Mouse (Mus musculus) left cerebral cortex, adult 2 months (tissue): ENCODE measurements around the gene Ppp1cc. TPM values are rescaled to one million over a fixed set of nuclear protein-coding genes. Genes with fewer than 3 reads are reported as not detected.

Source experiments
- DNase-seq, 2 experiments: peaks; one replicate each; pipeline ENCODE4 v3.0.0; 2021 to 2022; ENCODE audit warnings: low spot score in 2 of 2, mixed read lengths in 1 of 2; ENCODE audit errors: extremely low spot score in 1 of 2
- H3K27ac ChIP-seq: fragments of 200-600 bp; 2 replicates; pipeline ENCODE4 v1.8.1; 2022
- H3K4me3 ChIP-seq: fragments of 200-600 bp; 2 replicates; pipeline ENCODE4 v1.8.1; 2022
- CTCF ChIP-seq: fragments of 200-600 bp; IDR thresholded peaks from 2 replicates; pipeline ENCODE4 v1.8.1; 2022; ENCODE audit warnings: antibody characterized with exemption, mild to moderate bottlenecking, moderate library complexity
- intact Hi-C: fragments of 180-260 bp; cut with DNase I; formaldehyde crosslinking; loops from one replicate; pipeline ENCODE4 v1.15.1; 2025
- total RNA-seq, 2 experiments: library from RNA; stranded (reverse); gene quantifications; 2 replicates each; pipeline ENCODE4 v1.2.3; 2021

Ppp1cc gene
- total RNA-seq, 2 experiments from 2014 or later, result 176 to 195 TPM

- no peak for TF ChIP-seq CTCF
- H3K27ac ChIP-seq, result no peak overlapping the region
- intact Hi-C loops, result no loop called here
- no peak for DNase-seq
- H3K4me3 ChIP-seq, result no peak overlapping the region
Observed at GRCm38 (mm10) chr5:122155613-122156012, 2.5 kb upstream of the Ppp1cc start.

DNA sequence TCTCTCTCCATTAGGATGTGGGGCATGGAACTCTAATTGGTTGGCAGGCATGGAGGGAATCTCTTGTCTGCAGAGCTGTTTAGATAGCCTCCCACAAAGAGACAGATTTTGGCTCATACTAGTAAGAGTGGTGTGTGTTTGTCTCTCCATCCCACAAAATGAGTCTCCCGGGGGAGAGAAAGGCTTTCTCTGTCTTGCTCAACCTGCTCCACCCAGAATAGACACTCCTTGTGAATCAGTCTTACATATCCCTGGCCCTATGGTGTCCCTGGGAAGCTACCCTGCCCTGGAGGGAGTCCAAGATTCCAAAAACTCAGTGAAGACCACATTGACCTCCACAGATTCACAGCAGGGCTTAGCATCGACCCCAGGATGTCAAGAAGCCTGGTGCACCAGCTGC, 1.6 kb upstream of the Ppp1cc start:
- Histone ChIP-seq H3K4me3 (no peak overlapping the region), H3K27ac (no peak overlapping the region)
- no peak for DNase-seq
- intact Hi-C loops, result no loop called here
- TF ChIP-seq CTCF, result no peak

GRCm38 (mm10) chr5:122158557-122159515, 758 bp downstream of the Ppp1cc start:
- peak overlapping the region; percentile 98 for H3K27ac ChIP-seq
- intact Hi-C loops, result no loop called here
- no peak for DNase-seq
- no peak for TF ChIP-seq CTCF
- peak overlapping the region; percentile 99 for H3K4me3 ChIP-seq

GRCm38 (mm10) chr5:122163194-122163593, 5.1 kb downstream of the Ppp1cc start:
- Histone ChIP-seq H3K4me3 (peak overlapping the region; percentile 11; the same call in 1 of the 2 replicates), H3K27ac (peak overlapping the region; percentile 57; the same call in 1 of the 2 replicates)
- intact Hi-C loops, result no loop called here
- TF ChIP-seq CTCF, result no peak
- DNase-seq, result no peak

- Histone ChIP-seq H3K4me3 (no peak overlapping the region; the same call in 1 of the 2 replicates), H3K27ac (peak overlapping the region; percentile 57)
- no peak; the same call in none of the 2 replicates for TF ChIP-seq CTCF
- intact Hi-C loops, result no loop called here
- no peak for DNase-seq
Observed at GRCm38 (mm10) chr5:122164011-122164410, 5.9 kb downstream of the Ppp1cc start.

DNA sequence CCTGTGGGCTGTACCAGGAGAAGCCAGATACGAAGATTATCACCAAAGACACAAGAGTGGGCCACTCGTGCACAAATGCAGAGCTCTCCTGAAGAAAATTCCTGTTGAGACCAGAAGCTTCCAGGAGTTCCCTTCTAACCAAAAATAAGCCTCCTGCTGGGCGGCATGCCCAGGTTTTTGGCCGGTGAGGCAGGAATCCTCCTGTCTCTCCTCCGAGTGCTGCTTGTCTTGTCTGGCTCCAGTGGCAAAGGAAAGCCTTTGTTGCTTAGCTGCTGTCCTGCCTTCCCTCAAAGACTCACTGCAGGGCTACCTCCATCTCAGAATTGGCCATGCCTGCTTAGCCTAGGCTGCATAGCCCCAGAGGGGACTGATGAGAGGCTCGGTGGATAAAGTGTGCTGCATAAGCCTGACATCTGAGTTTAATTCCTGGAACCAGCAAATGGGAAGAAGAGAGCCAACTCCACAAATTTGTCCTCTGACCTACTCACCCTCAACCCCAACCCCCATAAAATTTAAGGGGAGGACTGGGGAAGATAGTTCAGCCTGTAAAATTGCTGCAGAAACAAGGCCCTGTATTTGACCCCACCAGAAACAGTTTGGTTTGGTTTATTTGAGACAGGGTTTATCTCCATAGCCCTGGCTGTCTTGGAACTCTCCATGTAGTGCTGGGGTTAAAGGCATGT, 7.3 kb downstream of the Ppp1cc start:
- TF ChIP-seq CTCF, result no peak; the same call in 1 of the 2 replicates
- intact Hi-C loops, result loop anchor here (5.0 kb wide), 1 partner anchor 72 kb away; no protein-coding TSS in a partner anchor
- Histone ChIP-seq H3K4me3 (no peak overlapping the region), H3K27ac (peak overlapping the region; percentile 57)
- DNase-seq, result peak in 1 of 2 experiments; percentile 58

DNA sequence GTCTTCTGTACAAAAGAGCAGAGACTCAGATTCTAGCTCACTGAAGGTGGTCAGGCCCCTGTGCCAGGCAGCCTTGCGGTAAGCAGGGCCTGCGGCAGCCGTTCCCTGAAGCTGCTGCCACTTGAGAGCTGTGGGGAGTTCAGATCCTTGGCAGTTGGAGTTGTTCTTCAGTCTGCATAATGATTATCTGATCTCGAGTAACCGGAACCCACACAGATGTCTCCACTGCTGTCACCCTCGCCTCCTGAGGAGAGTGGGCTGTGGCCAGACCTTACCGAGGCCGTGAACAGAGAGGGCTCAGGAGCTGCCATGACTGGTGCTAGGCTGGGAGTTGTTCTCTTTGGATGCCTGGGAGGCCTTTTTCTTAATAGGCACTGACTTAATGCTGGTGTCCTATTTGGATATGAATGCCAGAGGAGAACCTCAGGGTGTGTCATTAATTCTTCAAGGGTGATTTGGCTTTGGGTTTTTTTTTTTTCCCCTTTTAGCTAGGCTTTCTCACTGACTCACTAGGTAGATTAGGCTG, 8.6 kb downstream of the Ppp1cc start:
- no peak for TF ChIP-seq CTCF
- peak overlapping the region; percentile 47 for H3K27ac ChIP-seq
- no peak overlapping the region for H3K4me3 ChIP-seq
- intact Hi-C loops, result loop anchor here (5.0 kb wide), 1 partner anchor 71 kb away; no protein-coding TSS in a partner anchor
- no peak for DNase-seq

DNA sequence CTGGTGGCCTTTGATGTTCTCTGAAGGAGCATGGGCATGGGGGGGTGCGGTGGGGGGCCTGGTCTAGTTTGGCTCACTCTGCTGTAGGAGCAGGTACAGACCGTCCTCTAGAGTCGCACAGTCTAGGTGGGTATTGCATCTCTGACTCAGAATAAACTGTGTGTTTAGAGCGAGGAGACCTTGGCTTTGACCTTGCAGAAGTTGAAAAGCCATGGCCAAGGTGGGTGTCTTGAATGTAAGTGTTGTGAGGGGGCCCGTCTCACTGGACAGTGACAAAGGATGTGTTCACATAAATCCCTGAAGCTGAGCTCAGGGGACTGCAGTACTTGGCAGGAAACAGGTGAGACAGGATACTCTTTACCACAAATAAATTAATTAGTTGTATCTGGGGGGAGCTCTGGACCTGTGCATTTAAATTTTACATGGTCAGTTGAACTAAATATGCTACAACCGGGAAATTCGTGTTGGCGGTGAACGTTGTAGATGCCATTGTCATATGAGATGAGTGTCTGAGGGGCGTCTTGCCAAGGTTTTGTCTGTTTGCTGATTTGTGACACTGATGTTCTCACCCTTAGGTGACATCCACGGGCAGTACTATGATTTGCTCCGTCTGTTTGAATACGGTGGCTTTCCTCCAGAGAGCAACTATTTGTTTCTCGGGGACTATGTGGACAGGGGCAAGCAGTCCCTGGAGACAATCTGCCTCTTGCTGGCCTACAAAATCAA, 10.4 kb downstream of the Ppp1cc start:
- TF ChIP-seq CTCF, result no peak
- no peak for DNase-seq
- Histone ChIP-seq H3K27ac (no peak overlapping the region), H3K4me3 (no peak overlapping the region)
- intact Hi-C loops, result loop anchor here (5.0 kb wide), 1 partner anchor 69 kb away; no protein-coding TSS in a partner anchor

DNA sequence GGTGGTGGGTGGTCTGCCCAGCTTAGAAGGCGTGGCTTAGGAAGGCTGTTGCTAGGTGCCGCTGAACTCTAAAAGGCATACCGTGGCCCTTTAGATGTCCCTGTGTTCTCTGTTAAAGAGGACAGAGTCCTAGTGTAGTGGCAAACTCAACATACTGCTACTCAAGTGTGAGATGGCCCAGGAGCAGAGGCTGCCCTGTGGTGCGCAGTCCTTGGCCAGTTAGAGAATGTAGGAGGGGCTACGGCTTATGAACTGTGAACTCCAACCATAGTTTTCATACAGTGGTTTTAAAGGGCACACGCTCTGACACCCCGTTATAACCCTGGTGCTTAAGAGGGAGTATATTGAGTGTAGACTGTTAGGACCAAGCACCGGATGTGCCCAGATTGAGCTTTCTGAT, 13.0 kb downstream of the Ppp1cc start:
- TF ChIP-seq CTCF, result no peak
- intact Hi-C loops, result no loop called here
- no peak overlapping the region for H3K27ac ChIP-seq
- H3K4me3 ChIP-seq, result no peak overlapping the region
- no peak for DNase-seq

DNA sequence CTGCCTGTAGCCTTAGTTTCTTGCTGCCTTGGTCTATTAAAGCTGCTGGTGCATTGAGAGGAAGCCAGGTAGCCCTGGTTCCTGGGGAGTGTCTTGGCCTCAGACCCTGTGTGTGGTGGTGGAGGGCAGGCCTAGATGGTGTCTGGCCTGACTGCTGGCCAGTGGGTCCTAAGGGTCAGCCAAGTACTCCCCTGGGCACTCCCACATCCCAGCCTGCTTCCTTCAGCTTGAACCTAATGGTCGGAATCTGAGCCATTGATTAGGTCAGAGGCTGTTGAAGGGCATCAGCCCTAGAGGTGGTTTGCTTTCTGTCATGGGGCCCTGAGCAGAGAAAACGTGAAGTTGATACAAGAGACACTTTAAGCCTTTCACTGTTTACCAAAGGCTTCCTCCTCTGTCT, 17.3 kb downstream of the Ppp1cc start:
- intact Hi-C loops, result no loop called here
- Histone ChIP-seq H3K27ac (no peak overlapping the region), H3K4me3 (no peak overlapping the region)
- DNase-seq, result no peak
- TF ChIP-seq CTCF, result no peak

GRCm38 (mm10) chr5:122175961-122176360, 17.9 kb downstream of the Ppp1cc start:
- Histone ChIP-seq H3K27ac (no peak overlapping the region), H3K4me3 (no peak overlapping the region)
- DNase-seq, result no peak
- intact Hi-C loops, result loop anchor here (1.0 kb wide), 1 partner anchor 47 kb away; no protein-coding TSS in a partner anchor
- no peak for TF ChIP-seq CTCF
